Mouse (Mus musculus): ENCODE measurements around the gene Zfp710.

- TF ChIP-seq CTCF (IDR thresholded peaks at IDR 0.05; ENCODE audit: control insufficient read depth, insufficient read depth, insufficient read length) (no peak), MAX (IDR thresholded peaks at IDR 0.05) (no peak), USF1 (IDR thresholded peaks at IDR 0.05; ENCODE audit: low read depth) (no peak), MYOD1 (IDR thresholded peaks at IDR 0.05; ENCODE audit: control insufficient read depth, insufficient read length, low read depth) (no peak)
Observed at GRCm38 (mm10) chr7:79987745-79988144, 36.9 kb upstream of the Zfp710 start.
